Mouse (Mus musculus) urinary bladder, adult 18-20 months (tissue): Measurements from ENCODE around the gene Fh1.

Experiments used
- DNase-seq, 2 experiments: peaks; one replicate each; pipeline ENCODE4 v3.0.0; 2022; ENCODE audit warnings: low spot score in 2 of 2, mixed read lengths in 2 of 2

Gene Fh1

DNA sequence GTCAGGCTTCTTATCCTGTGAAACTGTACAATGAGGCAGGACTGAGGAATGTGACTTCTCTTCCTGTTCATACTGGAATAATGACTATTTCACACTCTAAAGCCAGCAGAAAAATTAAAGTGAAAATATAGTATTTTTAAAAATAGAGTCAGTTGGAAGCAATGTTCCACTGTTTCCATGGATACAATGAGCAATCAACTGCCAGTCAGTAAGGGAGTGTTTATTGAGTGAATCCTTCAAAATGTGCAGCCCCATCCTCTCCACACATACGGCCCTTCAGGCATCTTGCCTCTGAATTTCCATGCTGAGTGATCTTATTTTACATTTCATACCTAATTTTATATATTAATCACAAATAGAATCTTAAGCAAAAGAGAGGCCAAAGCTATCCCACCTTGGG, 74.8 kb downstream of the Fh1 start:
- DNase-seq, result no peak
